Mouse (Mus musculus) liver (tissue): ENCODE data around the gene Ppfia3.
A peak's percentile ranks its signal among the peaks of the same experiment; 100 is the strongest.
"Not testable (repeated sequence)": the region's sequence is repeated elsewhere in the genome, so short reads cannot be mapped to it uniquely, and the experiment has no call there.

Experiments
- DNase-seq: peaks from one replicate; pipeline ENCODE4 v3.0.0-alpha.2; 2020; ENCODE audit warnings: mixed read lengths

Gene Ppfia3

DNA sequence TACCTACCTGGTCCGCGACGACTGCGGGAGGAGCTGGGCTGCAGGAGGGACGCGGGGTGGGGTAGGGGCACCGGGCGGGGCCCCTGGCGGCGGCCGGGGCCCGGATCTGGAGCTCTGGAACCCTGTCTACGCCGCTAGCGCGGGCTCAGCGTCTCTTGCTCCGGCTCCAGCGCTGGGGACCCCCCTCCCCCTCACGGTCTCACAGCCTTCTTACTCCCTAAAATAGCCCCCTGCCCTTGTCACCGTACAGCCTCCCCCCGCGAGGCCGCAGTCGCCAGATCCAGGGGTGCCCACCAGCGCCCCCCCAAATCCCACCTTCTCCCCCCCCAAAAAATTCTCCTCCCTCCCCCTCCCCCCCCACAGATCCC, at the start of gene Ppfia3:
Gene Ppfia3, minus strand, starts transcription at position 368 of the 368 bp plus-strand sequence.
- DNase-seq = no peak

DNA sequence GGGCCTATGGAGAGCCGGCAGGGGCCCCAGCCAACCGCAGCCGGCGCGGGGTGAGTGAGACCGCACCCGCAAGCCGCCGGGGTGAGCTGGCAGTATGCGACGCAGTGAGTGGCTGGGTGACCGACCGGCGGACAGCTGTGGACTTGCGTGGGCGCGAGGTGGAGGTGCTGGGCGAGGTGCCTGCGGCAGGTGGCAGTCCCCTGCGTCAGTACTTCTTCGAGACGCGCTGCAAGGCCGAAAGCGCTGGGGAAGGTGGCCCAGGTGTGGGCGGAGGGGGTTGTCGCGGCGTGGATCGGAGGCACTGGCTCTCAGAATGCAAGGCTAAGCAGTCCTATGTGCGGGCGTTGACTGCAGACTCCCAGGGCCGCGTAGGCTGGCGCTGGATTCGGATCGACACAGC, 48.8 kb upstream of the Ppfia3 start:
- no peak for DNase-seq

DNA sequence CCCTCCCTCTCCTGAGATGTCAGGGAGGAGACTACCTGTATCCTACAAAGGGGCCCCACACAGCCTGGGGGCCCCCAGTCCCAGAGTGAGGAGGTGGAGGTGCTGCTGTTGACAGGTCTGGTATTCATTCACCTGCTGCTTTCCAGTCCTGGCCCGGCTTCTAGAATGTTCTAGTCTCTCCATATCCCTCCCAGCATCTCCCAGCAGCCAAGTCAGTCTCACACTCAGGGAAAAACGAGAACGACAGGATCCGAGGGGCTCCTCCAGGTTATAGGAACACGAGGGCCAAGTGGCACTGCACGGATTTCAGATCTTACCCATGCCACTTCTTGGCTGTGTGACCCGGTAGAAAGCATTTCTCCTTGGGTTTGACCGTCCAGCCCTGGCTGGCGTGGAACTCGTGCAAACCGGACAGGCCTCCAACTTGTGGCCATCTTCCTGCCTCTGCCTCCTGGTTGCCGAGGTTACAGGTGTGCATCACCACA, 48.0 kb upstream of the Ppfia3 start:
- DNase-seq = no peak

DNA sequence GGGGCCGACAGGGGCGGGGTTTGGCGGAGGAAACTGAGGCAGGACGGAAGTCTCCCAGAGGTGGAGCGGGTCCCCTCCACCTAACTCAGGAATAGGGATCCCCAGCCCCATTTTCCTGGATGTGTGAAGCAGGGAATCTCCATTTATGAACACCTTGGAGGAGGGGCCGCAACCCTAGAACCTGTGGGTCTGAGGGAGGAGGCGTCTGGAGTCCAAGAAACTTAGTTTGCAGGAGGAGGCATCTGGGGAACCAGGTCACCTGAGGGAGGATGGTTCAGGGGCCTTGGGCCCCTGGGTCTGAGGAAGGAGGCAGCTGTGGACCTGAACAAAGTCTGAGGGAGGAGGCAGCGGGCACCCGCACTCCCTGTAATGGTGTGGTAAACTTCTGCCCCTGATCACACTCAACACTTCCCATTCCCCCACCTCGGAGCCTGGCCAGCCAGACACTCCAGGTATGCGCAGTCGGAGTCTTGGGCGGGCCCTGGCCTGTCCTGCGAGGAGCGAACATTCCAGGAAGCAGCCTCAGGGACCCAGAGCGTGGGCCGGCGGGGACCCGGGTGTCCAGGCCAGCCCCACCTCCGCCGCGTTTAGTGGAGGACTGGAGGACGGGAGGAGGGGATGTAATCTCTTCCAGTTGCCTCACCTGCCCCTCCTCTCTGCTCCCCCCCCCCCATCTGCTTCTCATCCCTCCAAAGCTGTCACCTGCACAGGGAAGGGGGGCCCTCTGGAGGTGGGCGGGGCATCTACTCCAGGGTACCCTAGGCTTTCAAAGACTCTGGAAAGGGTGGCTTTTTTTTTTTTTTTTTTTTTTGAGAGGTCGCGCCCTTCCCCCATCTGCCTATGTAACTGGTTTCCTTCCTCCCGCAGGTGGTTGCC, 47.3 kb upstream of the Ppfia3 start:
- DNase-seq = no peak

DNA sequence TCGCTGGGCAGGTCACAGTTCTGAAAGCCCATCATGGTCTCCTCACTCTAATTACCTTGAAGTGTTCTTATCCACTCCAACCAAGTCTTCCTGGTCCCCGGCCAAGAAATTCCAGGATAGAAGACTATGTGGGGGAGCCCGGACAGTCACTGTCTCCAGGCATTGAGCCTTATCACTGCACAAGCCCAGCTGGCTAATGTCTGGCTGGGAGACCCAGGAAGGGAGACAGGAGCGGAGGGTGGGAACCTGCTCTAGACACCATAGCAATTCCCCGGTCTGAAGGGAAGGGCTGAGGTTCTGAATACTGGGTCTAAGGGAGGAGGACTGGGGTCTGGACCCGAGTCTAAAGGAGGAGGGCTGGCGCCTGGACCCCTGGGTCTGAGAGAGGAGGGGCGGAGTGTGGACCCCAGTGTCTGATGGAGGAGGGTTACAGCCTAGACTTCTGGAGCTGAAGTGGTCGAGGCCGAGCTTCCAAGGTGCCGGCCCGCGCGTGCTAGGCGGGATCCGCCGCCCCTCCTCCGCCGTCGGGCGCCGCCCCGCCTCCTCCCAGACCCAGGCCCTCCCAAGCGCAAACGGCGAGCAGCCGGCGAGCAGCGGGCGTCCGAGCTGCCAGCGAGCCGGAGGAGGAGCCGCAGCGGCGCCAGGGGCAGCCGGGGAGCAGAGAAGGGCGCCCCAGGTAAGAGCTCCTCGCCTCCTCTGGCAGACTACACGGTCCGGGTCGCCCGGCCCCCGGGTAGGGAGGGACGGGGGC, 46.5 kb upstream of the Ppfia3 start, which contains the start of gene Ntf5:
Gene Ntf5, plus strand, starts transcription at position 583 of the 751 bp plus-strand sequence.
- peak; percentile 44 for DNase-seq

DNA sequence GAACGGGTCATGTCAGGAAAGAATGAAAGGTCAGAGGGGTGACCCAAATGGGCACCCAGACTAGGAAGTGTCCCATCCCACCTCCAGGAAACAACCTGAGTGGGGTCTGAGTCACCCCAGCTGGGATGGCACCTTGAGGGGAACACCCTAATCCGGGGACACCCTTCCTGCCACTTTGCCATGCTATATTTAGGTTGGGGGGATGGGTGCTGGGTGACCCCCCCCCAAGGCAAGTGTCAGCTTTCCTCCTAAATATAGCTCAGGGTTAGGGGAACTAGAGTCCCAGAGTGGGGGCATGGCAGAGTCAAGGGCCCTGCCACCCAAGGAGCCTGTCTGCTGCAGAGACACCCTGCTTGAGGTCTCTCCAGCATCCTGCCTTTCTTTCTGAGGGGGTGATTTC, 45.6 kb upstream of the Ppfia3 start:
- no peak for DNase-seq

DNA sequence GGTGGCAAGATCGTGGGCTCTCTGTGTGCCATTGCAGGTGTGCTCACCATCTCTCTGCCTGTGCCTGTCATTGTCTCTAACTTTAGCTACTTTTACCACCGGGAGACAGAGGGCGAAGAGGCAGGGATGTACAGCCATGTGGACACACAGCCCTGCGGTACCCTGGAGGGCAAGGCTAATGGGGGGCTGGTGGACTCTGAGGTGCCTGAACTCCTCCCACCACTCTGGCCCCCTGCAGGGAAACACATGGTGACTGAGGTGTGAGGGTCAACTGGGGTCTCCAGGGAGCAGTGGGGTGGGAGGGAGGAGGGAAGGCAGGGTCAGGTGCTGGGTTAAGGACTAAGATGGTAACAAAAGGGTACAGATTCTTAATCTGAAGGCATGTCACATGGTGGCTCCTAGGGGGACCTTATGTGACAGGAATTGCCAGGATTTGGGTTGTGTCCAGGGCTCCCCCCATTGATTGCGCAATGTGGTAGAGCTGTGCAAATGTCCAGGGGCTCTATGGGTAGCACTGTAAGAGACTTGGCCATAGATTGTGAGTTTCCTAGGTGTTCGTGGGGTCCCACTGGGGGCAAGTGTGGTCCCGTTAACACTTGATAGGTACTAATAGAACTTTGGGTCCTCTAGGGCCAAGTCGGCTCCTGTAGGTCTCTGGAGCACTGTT, 42.8 kb upstream of the Ppfia3 start:
- DNase-seq = no peak

DNA sequence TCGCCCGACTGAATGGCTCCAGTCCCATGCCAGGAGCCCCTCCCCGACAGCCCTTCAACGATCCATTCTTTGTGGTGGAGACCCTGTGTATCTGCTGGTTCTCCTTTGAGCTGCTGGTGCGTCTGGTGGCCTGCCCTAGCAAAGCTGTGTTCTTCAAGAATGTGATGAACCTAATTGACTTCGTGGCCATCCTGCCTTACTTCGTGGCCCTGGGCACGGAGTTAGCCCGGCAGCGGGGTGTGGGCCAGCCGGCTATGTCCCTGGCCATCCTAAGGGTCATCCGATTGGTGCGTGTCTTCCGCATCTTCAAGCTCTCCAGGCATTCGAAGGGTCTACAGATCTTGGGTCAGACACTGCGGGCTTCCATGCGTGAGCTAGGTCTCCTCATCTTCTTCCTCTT, 42.1 kb upstream of the Ppfia3 start:
- no peak for DNase-seq

DNA sequence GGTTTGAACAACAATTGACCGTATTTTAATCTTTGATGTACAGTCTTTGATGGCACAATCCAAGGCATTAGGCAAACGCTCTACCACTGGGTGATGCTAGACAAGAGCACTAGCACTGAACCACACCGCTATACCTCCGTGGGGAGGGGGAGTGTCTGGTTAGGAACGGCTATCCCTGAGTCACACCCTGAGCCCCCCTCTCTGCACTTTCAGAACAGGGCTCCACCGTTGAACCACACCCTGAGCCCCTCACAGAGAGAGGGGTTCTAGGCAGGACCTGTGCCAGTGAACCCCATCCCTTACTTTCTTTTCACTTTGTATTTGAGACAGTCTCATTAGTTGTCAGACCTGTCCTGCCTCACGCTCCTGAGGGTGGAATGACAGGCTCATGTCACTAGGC, 41.5 kb upstream of the Ppfia3 start:
- no peak for DNase-seq

DNA sequence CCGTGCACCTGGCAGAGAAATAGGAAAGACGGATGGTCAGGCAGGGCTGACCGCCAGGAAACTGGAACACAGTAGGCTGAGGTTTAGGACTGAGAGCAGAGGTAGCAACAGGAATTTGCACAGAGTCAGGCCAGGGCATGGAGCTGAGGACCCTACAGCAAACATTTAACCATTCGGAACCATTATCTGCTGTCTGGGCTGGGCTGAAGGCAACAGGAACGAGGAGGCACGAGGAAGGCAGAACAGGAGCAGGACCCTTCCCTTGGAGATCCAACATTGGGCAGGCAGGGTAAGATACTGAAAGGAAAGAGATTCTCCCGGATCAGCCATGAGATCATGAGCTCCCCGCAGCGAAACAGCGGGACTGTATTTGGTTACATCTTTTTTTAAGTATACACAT, 41.0 kb upstream of the Ppfia3 start:
- DNase-seq = no peak

DNA sequence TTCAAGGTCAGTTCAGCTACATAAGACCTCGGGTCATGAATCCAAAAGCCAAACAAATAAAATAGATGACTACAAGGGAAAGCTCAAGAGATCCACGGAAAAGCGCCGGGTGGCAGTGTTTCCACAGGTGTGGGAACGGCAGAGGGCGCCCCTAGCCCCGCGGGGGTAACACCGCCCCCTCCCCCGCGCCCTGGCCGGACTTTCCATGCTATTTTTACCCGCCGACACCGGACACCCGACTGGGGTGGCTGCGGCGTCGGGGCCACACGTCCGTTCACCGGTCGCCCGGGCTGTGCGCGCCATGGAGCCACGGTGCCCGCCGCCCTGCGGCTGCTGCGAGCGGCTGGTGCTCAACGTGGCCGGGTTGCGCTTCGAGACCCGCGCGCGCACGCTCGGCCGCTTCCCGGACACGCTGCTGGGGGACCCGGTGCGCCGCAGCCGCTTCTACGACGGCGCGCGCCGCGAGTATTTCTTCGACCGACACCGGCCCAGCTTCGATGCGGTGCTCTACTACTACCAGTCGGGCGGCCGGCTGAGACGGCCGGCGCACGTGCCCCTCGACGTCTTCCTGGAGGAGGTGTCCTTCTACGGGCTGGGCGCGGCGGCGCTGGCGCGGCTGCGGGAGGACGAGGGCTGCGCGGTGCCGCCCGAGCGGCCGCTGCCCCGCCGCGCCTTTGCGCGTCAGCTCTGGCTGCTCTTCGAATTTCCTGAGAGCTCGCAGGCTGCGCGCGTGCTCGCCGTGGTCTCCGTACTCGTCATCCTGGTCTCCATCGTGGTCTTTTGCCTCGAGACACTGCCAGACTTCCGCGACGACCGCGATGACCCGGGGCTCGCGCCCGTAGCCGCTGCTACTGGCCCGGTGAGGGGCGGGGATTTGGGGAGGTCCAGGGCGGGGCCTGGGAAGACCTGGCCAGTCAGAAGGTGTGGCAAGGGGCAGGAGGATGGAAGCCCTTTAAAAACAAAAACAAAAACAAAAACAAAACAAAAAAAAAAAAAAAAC, 39.6 kb upstream of the Ppfia3 start:
- no peak for DNase-seq

DNA sequence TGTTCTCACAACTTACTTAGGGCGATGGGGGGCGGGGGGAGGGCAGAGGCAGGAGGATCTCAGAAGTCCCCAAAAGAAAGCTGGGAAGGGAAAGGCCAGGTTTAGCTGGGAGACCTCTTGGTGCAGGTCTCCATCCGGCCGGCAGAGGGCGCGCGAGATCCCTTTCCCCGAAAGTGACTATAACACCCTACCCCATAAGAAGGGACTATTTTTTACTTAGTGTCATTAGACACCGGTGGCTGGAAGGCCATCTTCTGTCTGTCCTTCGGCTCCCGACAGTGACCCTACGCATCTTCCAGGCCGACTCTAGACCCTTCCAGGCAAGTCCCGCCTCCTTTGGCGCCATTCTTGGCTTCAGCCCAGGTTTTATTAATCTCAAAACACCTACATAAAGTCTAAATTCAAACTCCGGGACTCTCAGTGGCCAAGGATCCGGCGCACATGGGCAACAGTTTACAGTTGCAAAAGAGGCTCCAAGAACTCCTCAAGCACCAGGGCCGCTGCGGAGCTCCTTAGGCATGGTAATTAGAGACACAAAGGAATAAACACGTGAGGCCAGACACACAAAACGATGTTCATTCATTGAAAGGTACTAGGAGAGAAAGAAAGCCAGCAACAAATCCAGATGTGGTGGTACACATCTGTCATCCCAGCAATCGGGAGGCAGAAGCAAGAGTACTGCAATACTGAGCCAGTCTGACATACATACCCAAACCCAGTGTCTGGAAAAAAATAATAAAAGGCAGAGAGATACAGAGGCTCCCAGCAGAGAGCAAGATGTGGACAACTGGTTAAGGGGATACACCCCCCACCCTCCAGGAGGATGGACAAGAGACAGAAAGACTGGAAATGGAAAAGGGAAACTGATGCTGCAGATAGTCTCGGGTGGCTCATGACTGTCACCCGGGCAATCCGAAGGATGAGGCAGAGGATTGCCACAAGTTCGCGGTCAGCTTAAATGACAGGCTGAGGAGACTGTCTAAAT, 38.6 kb upstream of the Ppfia3 start, which contains the start of gene Kcna7:
Gene Kcna7, plus strand, starts transcription at position 563 of the 985 bp plus-strand sequence.
- peak; percentile 63 for DNase-seq

DNA sequence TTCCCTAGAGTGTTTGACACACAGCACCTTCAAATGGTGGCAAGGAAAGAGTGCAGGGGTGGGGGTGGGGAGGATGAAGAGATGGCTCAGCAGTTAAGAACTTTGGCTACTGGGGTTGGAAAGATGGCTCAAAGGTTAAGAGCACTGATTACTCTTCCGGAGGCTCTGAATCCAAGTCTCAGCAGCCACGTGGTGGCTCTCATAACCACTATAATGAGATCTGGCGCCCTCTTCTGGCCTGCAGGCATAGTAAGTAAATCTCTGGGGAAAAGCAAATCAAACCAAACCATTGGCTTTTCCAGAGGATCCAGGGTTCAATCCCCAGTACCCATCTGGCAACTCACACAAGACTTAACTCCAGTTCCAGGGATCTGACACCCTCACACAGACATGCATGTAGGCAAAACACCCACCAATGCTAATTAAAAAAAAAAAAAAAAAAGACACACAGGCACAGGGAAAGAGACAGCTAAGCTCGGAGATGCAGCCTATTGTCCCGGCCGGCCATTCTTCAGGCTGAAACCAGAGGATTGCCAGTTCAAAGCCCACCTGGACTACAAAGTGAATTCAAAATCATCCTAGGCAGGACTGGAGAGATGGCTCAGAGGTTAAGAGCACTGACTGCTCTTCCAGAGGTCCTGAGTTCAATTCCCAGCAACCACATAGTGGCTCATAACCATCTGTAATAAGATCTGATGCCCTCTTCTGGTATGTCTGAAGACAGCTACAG, 36.9 kb upstream of the Ppfia3 start:
- peak; percentile 77 for DNase-seq

DNA sequence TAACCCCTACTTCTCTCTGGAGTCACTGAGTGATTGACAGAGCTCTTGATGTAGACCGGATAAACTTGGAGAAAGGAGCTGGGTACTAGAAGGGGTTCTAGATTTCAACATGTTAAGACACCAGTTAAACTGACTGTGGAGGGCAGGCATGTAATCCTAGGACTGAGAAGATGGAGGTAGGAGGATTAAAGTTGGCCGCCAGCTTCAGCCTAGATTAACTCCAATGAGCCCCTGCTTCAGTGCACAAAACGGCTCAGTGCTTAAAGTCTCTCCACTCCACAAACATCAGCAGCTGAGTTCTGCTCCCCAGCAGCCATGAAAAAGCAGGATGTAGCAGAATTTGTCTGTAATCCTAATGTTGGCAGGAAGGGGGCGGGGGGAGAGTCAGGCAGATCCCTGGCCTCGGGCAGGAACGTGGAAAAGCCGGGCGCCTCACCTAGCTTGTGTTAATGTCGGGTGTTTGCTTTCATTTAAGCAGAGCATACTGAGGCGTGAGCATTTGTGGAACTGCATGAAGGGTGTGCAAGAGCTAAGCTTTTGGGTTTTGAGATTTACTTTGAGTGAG, 34.8 kb upstream of the Ppfia3 start:
- DNase-seq = no peak

DNA sequence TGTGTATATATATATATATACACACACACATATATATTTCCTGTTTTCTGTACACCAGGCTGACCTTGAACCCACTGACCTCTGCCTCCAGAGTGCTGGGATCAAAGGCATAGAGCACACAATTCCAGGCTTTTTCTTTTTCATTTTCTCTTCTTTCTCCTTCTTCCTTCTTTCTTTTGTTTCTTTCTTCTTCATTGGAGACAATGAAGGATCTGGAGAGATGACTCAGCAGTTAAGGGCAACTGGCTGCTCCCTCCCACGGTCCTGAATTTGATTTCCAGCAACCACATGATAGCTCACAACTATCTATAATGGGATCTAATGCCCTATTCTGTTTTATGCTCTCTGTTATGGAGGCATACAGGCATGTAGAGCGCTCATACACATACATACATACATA, 30.0 kb upstream of the Ppfia3 start:
- DNase-seq = no peak

DNA sequence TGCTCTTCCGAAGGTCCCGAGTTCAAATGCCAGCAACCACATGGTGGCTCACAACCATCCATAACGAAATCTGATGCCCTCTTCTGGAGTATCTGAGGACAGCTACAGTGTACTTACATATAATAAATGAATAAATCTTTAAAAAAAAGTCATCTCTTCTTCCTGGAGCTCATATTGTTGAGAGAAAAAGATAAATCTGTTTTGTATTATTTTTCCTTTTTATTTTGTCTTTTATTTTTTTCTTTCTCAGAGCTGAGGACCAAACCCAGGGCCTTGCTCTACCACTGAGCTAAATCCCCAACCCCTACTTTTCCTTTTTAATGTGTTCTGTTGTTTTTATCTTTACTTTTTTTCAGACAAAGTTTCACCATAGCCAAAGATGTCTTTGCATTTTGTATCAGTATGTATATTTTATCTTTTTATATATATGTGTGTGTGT, 29.5 kb upstream of the Ppfia3 start:
- not testable (repeated sequence) for DNase-seq

DNA sequence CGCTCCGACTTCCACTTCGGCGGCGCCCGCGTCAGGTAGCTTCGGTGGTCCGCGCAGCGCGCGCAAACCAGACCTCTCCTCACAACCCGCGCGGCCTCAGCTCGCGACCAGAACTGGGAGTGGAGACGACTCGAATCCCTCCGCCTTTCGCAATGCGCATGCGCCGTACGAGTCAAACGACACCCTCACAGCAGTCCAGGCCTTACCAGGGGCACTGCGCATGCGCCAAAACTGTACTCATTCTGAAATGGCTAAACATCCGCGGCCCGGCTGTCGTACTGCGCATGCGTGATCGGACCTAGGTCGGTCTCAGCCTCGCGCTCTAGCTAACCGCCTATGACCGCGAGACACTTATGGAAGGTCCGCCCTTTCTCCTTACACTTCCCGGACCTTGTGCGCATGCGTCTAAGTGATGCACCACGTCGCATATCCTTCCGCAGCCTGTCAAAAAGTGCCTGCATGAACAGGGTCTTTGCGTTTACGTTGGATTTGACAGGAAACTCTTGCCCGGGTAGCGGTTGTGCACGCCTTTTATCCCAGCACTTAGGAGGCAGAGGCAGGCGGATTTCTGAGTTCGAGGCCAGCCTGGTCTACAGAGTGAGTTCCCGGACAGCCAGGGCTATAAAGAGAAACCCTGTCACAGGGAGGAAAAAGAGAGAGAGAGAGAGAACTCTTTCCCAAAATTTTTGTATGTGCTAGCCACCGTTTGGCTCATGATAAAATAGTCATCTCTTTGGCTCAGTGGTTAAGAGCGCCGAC, 28.9 kb upstream of the Ppfia3 start, which contains the start of gene Snrnp70:
Gene Snrnp70, minus strand, starts transcription at position 165 of the 759 bp plus-strand sequence.
- peak; percentile 100 for DNase-seq

DNA sequence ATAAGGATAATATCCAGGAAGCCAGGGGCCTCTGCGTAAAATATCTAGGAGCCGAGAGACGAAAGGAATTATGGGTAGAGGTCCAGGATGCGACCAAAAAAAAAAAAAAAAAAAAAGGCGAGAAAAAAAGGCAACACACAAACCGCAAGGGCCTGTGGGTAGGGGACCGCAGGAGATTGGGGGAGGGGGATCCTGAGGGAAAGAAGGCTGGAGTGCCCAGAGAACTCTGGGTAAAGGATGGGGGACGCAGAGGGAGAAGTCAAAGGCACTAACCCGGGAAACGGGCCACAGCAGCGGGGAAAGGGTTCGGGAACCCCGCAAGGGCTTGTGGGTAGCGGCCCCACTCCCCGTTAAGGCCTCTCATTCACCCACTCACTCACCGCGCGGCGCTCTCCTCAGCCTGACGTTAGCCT, 28.3 kb upstream of the Ppfia3 start:
- DNase-seq = no peak

DNA sequence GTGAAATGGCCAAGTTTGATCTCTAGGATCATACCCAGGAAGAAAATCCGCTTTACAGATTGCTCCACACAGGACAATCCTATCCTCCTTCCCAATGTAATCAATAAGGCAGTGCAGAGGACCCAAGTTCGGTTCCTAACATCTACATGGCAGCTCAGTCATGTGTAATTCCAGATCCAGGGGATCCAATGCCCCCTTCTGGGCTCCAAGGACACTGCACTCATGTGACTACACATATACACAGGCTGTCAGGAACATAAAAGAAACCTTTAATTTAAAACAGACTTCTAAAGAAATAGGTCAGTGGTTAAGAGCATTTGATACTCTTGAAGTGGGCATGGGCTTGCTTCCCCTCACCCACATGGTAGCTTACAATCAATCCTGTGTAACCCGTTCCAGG, 19.3 kb upstream of the Ppfia3 start:
- no peak for DNase-seq
